9 mouse cellular contexts compared by ENCODE assay signal in genomic region chr11:121053536-121053935, GRCm38 (mm10). TPM values are rescaled to one million over a fixed set of nuclear protein-coding genes. Genes with fewer than 3 reads are reported as not detected.
DNase-seq lines count a peak whose midpoint lies in the region; ATAC-seq and TF ChIP-seq lines count a peak whose summit lies in the region.
"Had no signal": no experiment of that assay in that cellular context is flagged by ENCODE, and none has a peak within 500 bp of the region (broad histone marks: within the 10 kb centered on the region; RNA-seq: fewer than 3 reads in every experiment).

No protein-coding gene starts in this region.

- intact Hi-C loops in gastrocnemius, adult 2 months (cut with DNase I), result loop anchor here (5.0 kb wide), 1 partner anchor 149 kb away; the partner anchor contains the start of genes Hexdc and Ogfod3
- intact Hi-C loops in left cerebral cortex, postnatal 4 days (cut with DNase I), result no loop called here

- H3K27ac ChIP-seq in gastrocnemius, adult 2 months, result no peak overlapping the region
- 0 out of 2 replicates have a peak overlapping the region, but pooled peaks have one; percentile 11 for H3K27ac ChIP-seq in intestine, postnatal 0 days (ENCODE audit: low read depth, low read length)
- no peak overlapping the region for H3K27ac ChIP-seq in olfactory bulb, adult 2 months (ENCODE audit: insufficient read depth, low read depth, low read length)

- no peaks in the 10 kb centered on the region for H3K27me3 ChIP-seq in intestine, postnatal 0 days (replicated peaks; ENCODE audit: control insufficient read depth, insufficient read depth, low read length)

- WGBS in intestine, postnatal 0 days, result 19% methylated on average over 8 of the region's 8 CpGs
- WGBS in olfactory bulb, adult 2 months, result 13% methylated on average over 8 of the region's 8 CpGs

- no peaks in the 10 kb centered on the region for H3K9me3 ChIP-seq in intestine, postnatal 0 days (ENCODE audit: control insufficient read depth)

- ATAC-seq in intestine, postnatal 0 days, result no peak

- peak; percentile 83 for DNase-seq in 3T3-L1 (ENCODE audit: low read depth, low spot score)
- peak; percentile 85 for DNase-seq in R1 (ENCODE audit: low read depth, low spot score)
- DNase-seq in cerebellum, postnatal 14 days, result peak; percentile 89
- peak; percentile 79 for DNase-seq in gastrocnemius, adult 2 months
- DNase-seq in left cerebral cortex, postnatal 4 days, result peak; percentile 79
- DNase-seq in testis, postnatal 10 days (ENCODE audit: low spot score), result peak; percentile 91

- H3K4me3 ChIP-seq in gastrocnemius, adult 2 months, result no peak overlapping the region
- H3K4me3 ChIP-seq in intestine, postnatal 0 days (ENCODE audit: low read depth, low read length), result no peak overlapping the region
- no peak overlapping the region for H3K4me3 ChIP-seq in olfactory bulb, adult 2 months (ENCODE audit: insufficient read depth, low read depth, low read length)

- H3K4me1 ChIP-seq in intestine, postnatal 0 days (replicated peaks; ENCODE audit: control insufficient read depth, insufficient read depth, low read length), result peaks cover 9% of the 10 kb centered on the region
- H3K4me1 ChIP-seq in olfactory bulb, adult 2 months (ENCODE audit: control insufficient read depth, insufficient read depth, low read length), result no peaks in the 10 kb centered on the region

- no peak for TF ChIP-seq POLR2A in olfactory bulb, adult 2 months (IDR thresholded peaks at IDR 0.05; ENCODE audit: insufficient read depth, low read depth, low read length)

- no peak overlapping the region for H3K9ac ChIP-seq in intestine, postnatal 0 days (ENCODE audit: low read depth, low read length)

- no peak overlapping the region for H3K4me2 ChIP-seq in intestine, postnatal 0 days (replicated peaks; ENCODE audit: low read depth)

- peak; percentile 93 for TF ChIP-seq CTCF in gastrocnemius, adult 2 months (IDR thresholded peaks at IDR 0.05)
- TF ChIP-seq CTCF in intestine, postnatal 0 days (IDR thresholded peaks at IDR 0.05; ENCODE audit: low read depth), result peak; percentile 99
- TF ChIP-seq CTCF in olfactory bulb, adult 2 months (IDR thresholded peaks at IDR 0.05; ENCODE audit: insufficient read depth, low read depth, low read length), result peak; percentile 59

- no peaks in the 10 kb centered on the region for H3K36me3 ChIP-seq in intestine, postnatal 0 days (ENCODE audit: control insufficient read depth, insufficient read depth)

RNA-seq across cellular contexts. Expression of gene Sectm1b, which starts 9.8 kb away (rescaled TPM):
- total RNA-seq in gastrocnemius, adult 2 months (2021), result not detected
- polyA plus RNA-seq in intestine, postnatal 0 days (2015; fragmentation: Nextera tagmentation; extraction: Ambion mirVana), result 159 and 166 TPM in 2 replicates
- total RNA-seq in left cerebral cortex, postnatal 4 days (2021), result not detected
- not detected in 2 replicates for polyA plus RNA-seq in olfactory bulb, adult 2 months (2012; ENCODE audit: insufficient read depth, insufficient read length, low replicate concordance, missing spikeins)
- polyA plus RNA-seq: heart, embryonic 14.5 days had no signal

RNA-seq across cellular contexts. Expression of gene Cd7, which starts 14.3 kb away (rescaled TPM):
- not detected for total RNA-seq in gastrocnemius, adult 2 months (2021)
- 2.2 and 2.3 TPM in 2 replicates for polyA plus RNA-seq in intestine, postnatal 0 days (2015; fragmentation: Nextera tagmentation; extraction: Ambion mirVana)
- total RNA-seq in left cerebral cortex, postnatal 4 days (2021), result not detected
- not detected in 2 replicates for polyA plus RNA-seq in olfactory bulb, adult 2 months (2012; ENCODE audit: insufficient read depth, insufficient read length, low replicate concordance, missing spikeins)
- polyA plus RNA-seq: heart, embryonic 14.5 days had no signal

RNA-seq across cellular contexts. Expression of gene Sectm1a, which starts 27.5 kb away (rescaled TPM):
- not detected for total RNA-seq in gastrocnemius, adult 2 months (2021)
- polyA plus RNA-seq in intestine, postnatal 0 days (2015; fragmentation: Nextera tagmentation; extraction: Ambion mirVana), result 10.0 and 10.2 TPM in 2 replicates
- total RNA-seq in left cerebral cortex, postnatal 4 days (2021), result under 1 TPM in 1 of 2 experiments, not detected in 1; 0.30 TPM
- polyA plus RNA-seq in olfactory bulb, adult 2 months (2012; ENCODE audit: insufficient read depth, insufficient read length, low replicate concordance, missing spikeins), result not detected in 2 replicates
- polyA plus RNA-seq: heart, embryonic 14.5 days had no signal
